Mouse (Mus musculus) NIH3T3 (cell line): ENCODE measurements around the gene Hck.

Experiments used
- DNase-seq: peaks from one replicate; pipeline ENCODE4 v3.0.0-alpha.2; 2012; ENCODE audit warnings: low read depth

The Hck gene

GRCm38 (mm10) chr2:153108313-153109264, at the start of gene Hck:
Hck (plus strand) TSS chr2:153108468.
- DNase-seq, result peak; percentile 21

- no peak for DNase-seq
These were observed 48.1 kb upstream of the Hck start for GRCm38 (mm10) chr2:153060216-153060615.

- peak; percentile 5 for DNase-seq
These were observed 44.9 kb upstream of the Hck start for GRCm38 (mm10) chr2:153063394-153063793.

GRCm38 (mm10) chr2:153064190-153064970, 43.9 kb upstream of the Hck start:
- no peak for DNase-seq

- no peak for DNase-seq
These were observed 42.3 kb upstream of the Hck start, which contains the start of gene Ccm2l for GRCm38 (mm10) chr2:153065747-153066508. Ccm2l (plus strand) TSS chr2:153065955.

GRCm38 (mm10) chr2:153066991-153067390, 41.3 kb upstream of the Hck start:
- DNase-seq, result no peak

- no peak for DNase-seq
These were observed 37.3 kb upstream of the Hck start for GRCm38 (mm10) chr2:153070762-153071490.

GRCm38 (mm10) chr2:153071491-153072184, 36.6 kb upstream of the Hck start:
- no peak for DNase-seq

GRCm38 (mm10) chr2:153074651-153075050, 33.6 kb upstream of the Hck start:
- DNase-seq, result no peak

- no peak for DNase-seq
These were observed 32.3 kb upstream of the Hck start for GRCm38 (mm10) chr2:153075961-153076360.

- DNase-seq, result peak; percentile 95
These were observed 27.3 kb upstream of the Hck start for GRCm38 (mm10) chr2:153080841-153081523.

- DNase-seq, result no peak
These were observed 26.4 kb upstream of the Hck start for GRCm38 (mm10) chr2:153081866-153082265.

GRCm38 (mm10) chr2:153083275-153083674, 25.0 kb upstream of the Hck start:
- no peak for DNase-seq

GRCm38 (mm10) chr2:153083824-153084223, 24.4 kb upstream of the Hck start:
- DNase-seq, result no peak

- DNase-seq, result no peak
These were observed 23.8 kb upstream of the Hck start for GRCm38 (mm10) chr2:153084261-153084976.

GRCm38 (mm10) chr2:153085556-153085955, 22.7 kb upstream of the Hck start:
- no peak for DNase-seq

- no peak for DNase-seq
These were observed 22.1 kb upstream of the Hck start for GRCm38 (mm10) chr2:153086166-153086565.

- no peak for DNase-seq
These were observed 21.2 kb upstream of the Hck start for GRCm38 (mm10) chr2:153087091-153087490.

- no peak for DNase-seq
These were observed 19.0 kb upstream of the Hck start for GRCm38 (mm10) chr2:153089316-153089715.
